Mouse (Mus musculus) layer of hippocampus, adult 2 months (tissue): ENCODE data around the gene Camk2n1. TPM values are rescaled to one million over a fixed set of nuclear protein-coding genes. Genes with fewer than 3 reads are reported as not detected.
"Not testable (repeated sequence)": the region's sequence is repeated elsewhere in the genome, so short reads cannot be mapped to it uniquely, and the experiment has no call there.

Source experiments
- DNase-seq, 2 experiments: peaks; one replicate each; pipeline ENCODE4 v3.0.0; 2022; ENCODE audit warnings: low spot score in 2 of 2
- H3K27ac ChIP-seq: fragments of 200-600 bp; 2 replicates; pipeline ENCODE4 v1.8.1; 2022
- H3K4me3 ChIP-seq: fragments of 200-600 bp; 2 replicates; pipeline ENCODE4 v1.8.1; 2022; ENCODE audit warnings: mild to moderate bottlenecking
- CTCF ChIP-seq: fragments of 200-600 bp; conservative IDR thresholded peaks from 2 replicates; pipeline ENCODE4 v1.8.1; 2022; ENCODE audit warnings: antibody characterized with exemption, mild to moderate bottlenecking, moderate library complexity
- long read RNA-seq, 2 experiments: library from polyadenylated mRNA; stranded (forward); transcript quantifications; one replicate each; pipeline ENCODE4 v2.0.0; 2021; ENCODE audit warnings: borderline mapping rate in 2 of 2
- total RNA-seq, 2 experiments: library from RNA; stranded (reverse); gene quantifications; 2 replicates each; pipeline ENCODE4 v1.2.3; 2021

Camk2n1 gene
- 100 to 1,000 TPM; 378 to 385 TPM for total RNA-seq
- long read RNA-seq, experiment 1, full-length matches to known transcripts: 88 of 115 reads
- long read RNA-seq, experiment 1, partial matches to known transcripts: 0 of 115 reads
- long read RNA-seq, experiment 1, other reads (novel, unspliced or antisense): 27 of 115 reads
- long read RNA-seq, experiment 2, full-length matches to known transcripts: 95 of 131 reads
- long read RNA-seq, experiment 2, partial matches to known transcripts: 25 of 131 reads
- long read RNA-seq, experiment 2, other reads (novel, unspliced or antisense): 11 of 131 reads

DNA sequence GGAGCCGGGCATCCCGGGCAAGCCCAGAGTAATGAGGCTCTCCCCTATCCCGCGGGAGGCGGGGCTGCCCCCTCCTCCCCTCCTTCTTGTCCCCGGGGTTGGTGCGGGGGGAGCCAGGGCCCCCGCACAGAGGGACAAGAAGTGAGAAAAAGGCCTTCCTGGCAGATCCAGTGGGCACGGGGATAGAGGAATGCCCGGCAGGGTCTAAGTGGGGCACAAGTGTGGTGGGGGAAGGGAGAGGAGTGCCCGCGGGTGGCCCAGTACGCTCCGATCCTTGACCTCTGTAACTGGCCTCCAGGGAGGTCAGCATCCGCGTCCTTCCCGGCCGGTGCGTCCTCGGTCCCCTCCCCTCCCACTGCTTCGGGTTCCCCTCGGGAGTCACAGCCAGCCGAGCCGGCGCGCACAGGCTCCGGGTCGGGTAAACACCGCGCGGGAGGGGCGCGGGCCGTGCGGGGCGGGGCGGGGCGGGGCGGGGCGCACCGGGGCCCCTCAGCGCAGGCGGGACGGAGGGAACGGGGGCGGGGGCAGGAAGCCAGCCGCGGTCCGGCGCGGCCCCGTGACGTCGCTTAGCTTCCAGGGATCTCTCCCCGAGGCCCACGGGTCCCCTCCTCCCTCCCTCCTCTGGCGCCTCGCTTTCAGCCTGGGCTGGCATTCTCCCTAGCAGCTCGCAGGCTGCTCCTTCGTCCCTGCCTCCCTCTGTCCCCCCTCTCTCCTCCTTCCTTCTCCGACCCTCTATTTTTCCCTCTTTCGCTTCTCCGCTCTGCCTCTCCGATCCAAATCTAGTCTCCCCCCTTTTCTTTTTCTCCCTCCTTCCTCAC is at the start of gene Camk2n1:
Gene Camk2n1, plus strand, starts transcription at position 562 of the 818 bp plus-strand sequence.
- TF ChIP-seq CTCF: no peak
- peak within 1 kb of the TSS; percentile 99 for H3K27ac ChIP-seq
- H3K4me3 ChIP-seq: peak within 1 kb of the TSS; percentile 96
- peak; percentile 83 to 85 for DNase-seq

DNA sequence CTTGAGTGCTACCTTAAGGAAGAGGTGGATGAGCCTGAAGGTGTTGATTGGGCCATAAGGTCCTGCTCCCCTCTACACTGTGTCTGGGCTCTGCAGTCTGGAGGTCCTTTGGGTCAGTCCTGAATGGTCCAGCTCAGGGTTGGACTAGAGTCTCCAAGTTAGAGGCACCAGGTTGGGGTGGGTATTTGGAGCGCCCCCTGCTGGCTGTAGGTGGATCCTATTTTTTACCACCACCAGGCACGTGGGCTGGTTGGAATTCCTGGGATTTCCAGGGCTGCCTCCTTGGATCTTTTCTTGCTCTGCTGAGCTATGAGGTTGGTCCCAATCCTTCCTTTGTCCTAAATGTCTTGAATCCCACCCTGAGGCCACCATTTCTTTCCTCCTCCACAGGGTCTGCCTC is 49.3 kb upstream of the Camk2n1 start:
- H3K27ac ChIP-seq: no peak overlapping the region
- DNase-seq: no peak
- peak; percentile 88 for TF ChIP-seq CTCF
- no peak overlapping the region for H3K4me3 ChIP-seq

DNA sequence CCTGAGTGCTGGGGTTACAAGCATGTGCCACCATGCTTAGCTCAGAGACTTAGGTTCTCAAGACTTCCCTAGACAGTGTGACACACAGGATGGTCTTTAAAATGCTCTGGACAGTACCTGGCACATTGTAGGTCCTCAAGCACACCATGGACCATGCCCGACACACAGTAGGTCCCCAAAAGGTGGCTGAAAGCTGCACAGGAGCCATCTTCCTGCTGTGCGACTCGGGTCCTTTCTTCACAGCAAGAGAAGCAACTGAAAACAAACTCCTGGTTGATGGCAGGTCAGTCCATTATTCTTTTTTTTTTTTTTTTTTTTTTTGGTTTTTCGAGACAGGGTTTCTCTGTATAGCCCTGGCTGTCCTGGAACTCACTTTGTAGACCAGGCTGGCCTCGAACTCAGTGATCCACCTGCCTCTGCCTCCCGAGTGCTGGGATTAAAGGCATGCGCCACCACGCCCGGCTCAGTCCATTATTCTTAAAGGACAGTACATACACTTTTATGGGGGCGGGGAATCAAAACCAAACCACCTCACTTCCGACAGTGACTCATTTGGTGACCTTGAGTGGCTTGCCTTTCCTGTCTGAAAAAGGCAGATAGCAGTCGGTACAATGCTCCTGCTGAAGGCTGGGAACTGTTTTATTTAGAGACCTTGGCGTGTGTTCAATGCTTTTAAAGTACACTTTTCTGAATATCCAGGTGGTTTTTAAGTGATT is 46.5 kb upstream of the Camk2n1 start:
- DNase-seq: no peak
- no peak for TF ChIP-seq CTCF
- H3K4me3 ChIP-seq: no peak overlapping the region
- H3K27ac ChIP-seq: no peak overlapping the region

DNA sequence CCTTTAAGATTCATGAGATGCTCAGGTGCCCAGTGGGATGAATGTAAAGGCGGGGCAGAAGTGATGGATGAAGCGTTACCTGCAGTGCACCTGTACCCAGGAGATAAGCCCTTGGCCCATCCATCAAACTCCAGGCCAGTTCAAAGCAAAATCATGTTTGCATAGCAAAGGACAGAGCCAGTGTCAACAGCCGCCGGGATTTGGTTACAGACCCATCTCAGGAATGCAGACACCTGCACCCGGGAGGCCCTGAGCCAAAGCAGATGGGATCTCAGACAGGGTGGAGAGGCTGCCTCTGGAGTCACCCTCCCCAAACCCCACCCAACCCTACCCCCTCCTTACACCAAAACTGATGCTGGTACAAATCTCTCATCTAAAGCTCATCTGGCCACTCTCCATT is 43.1 kb upstream of the Camk2n1 start:
- no peak for DNase-seq
- Histone ChIP-seq H3K4me3 (no peak overlapping the region), H3K27ac (no peak overlapping the region)
- no peak for TF ChIP-seq CTCF

DNA sequence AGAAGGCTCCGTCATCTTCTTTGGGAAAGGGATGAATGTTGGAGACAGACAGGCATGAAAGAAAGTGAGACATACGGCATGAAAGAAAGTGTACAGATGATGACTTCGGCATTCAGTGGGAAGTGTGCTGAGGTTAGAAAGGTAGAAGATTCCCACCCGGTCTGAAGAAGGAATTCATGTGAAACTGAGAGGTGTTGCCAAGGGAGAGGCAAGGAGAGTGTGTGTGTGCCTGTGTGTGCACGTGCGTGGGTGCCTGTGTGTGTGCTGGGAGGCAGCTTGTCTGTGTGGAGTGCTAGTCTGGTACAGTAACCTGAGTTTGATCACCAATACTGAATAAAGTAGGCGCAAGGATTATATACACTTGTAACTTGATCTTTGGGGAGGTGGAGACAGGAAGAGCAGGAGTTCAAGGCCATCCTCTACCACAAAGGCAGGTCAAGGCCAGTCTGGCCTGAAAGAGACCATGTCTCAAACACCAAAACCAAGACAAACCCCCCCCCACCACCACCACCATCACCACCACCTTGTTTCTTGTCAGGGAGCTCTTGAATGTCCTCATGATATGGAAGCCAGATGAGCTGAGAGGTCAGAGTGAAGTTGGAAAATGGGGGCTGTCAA is 42.5 kb upstream of the Camk2n1 start:
- no peak for TF ChIP-seq CTCF
- DNase-seq: no peak
- Histone ChIP-seq H3K4me3 (no peak overlapping the region), H3K27ac (no peak overlapping the region)

DNA sequence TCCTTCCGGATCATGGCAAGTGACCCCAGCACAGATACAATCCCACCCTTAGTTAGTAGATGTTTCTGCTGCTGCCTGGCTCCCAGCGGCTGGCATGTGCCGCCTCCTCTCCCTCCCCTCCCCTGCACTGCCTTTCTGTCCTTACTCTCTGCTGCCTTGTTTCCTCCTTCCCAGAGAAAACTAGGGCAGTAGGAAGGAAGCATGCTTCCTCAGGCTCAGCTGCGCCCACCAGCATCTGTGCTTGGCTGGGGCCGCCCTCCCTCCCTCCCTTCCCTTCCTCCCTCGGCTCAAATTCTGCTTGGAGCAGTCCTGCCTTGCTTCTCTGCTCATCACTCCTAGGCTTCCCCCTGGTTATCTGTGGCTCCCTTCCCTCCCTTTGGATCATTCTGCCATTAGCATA is 39.4 kb upstream of the Camk2n1 start:
- Histone ChIP-seq H3K27ac (peak overlapping the region; percentile 75), H3K4me3 (no peak overlapping the region)
- DNase-seq: peak; percentile 35 to 72
- no peak for TF ChIP-seq CTCF

DNA sequence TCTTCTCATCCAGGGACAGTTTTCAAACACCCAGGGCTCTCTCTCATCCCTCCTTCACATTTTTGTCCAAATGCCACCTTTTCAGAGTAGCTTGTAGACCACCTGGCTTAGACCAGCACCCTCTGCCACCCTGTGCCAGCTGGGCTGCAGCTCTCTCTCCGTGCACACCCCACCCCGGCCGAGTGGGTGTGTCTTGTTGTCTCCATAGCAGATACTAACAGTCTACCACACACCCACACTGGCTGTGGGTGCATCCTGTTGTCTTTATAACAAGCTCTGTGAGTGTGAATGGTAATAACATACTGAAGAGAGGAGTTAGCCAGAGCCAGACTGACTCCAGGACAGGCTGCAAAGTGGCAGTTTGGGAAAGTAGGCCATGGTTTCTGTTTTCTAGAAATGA is 38.1 kb upstream of the Camk2n1 start:
- H3K27ac ChIP-seq: peak overlapping the region; percentile 75
- peak; percentile 48 to 50 for DNase-seq

DNA sequence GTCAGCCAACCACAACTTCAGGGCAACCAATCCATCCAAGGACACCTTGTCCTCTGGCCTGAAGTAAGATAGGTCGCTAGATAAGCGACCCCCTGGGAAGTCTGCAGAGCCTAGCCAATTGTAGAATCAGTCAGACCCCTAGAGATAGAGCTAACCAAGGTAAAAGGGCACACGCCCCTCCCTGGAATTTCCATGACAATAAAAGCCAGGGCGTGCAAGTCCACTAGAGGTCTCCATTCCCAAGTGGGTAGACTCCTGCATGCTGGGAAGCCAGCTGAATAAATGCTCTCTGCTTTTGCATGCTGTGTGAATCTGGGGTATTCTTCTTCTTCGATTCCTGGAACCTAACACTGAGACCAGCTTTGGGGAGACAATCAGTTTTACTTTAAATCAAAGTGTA is 37.7 kb upstream of the Camk2n1 start:
- peak overlapping the region; percentile 75; the same call in 1 of the 2 replicates for H3K27ac ChIP-seq
- no peak overlapping the region for H3K4me3 ChIP-seq
- DNase-seq: no peak
- TF ChIP-seq CTCF: peak; percentile 58

More for the DNA sequence above, 38.1 kb upstream of the Camk2n1 start:
- H3K4me3 ChIP-seq: no peak overlapping the region
- no peak for TF ChIP-seq CTCF

DNA sequence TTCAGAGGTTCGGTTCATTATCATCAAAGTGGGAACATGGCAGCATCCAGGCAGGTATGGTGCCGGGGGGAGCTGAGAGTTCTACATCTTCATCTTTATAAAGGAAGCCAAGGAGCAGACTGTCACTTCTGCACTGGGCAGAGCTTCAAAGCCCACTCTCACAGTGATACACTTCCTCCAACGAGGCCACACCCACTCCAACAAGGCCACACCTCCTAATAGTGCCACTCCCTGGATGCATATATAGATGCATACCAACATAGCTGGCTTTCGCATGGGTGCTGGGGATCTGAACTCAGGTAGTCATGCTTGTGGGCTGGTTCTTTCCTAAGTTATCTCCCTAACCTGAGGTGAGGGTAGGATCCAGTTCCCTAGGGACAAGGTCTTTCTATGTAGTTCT is 36.2 kb upstream of the Camk2n1 start:
- no peak for TF ChIP-seq CTCF
- H3K4me3 ChIP-seq: no peak overlapping the region
- H3K27ac ChIP-seq: peak overlapping the region; percentile 36; the same call in 1 of the 2 replicates
- DNase-seq: no peak

DNA sequence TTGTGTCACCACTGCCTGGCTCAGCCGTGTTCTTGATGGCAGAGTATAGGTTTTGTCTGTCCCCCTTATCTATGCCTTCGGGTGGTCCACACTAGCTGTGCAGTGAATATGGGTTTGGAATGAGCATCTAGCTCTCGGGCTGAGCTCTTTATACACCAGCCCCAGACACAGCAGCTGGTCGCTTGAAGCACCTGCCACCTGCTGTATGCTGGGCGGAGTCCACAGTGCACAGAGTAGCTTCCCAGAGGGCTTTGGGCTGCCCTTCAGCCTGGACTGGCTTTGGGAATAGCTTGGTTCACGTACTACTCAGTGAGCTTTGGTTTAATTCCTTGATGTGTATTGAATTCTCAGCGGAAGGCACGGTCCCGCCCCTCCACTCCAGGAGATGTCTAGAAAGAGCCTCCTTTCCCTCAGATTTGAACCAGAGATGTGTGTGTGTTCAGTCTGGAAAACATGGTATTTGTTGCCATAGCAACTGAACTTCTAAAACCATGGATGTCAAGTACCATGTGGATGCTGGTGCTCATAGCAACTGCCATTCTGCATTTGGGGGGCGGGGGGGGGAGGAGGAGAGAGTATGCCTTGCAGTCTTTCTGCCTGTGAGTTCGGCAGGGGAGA is 35.7 kb upstream of the Camk2n1 start:
- no peak for TF ChIP-seq CTCF
- H3K27ac ChIP-seq: peak overlapping the region; percentile 36; the same call in 1 of the 2 replicates
- DNase-seq: no peak
- no peak overlapping the region for H3K4me3 ChIP-seq

DNA sequence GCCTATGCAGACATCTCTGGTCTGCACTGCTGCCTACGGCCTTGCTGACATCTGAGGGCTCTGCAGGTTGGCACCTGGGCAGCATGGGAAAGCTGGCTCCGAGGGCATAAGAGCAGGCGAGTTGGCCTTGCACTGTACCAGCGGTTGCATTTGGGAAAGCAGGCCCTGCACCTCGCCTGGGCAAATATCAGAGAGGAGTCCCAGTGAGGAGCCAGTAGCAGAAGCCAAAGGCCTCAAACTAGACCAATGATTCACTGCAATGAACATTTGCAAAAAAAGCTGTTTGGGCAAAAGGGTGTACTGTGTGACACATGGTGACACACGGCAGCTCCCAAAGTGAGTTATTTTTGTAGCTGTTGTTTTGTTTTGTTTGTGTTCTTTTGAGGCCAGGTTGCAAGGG is 29.1 kb upstream of the Camk2n1 start:
- no peak for DNase-seq
- H3K27ac ChIP-seq: no peak overlapping the region
- no peak overlapping the region for H3K4me3 ChIP-seq
- no peak for TF ChIP-seq CTCF

DNA sequence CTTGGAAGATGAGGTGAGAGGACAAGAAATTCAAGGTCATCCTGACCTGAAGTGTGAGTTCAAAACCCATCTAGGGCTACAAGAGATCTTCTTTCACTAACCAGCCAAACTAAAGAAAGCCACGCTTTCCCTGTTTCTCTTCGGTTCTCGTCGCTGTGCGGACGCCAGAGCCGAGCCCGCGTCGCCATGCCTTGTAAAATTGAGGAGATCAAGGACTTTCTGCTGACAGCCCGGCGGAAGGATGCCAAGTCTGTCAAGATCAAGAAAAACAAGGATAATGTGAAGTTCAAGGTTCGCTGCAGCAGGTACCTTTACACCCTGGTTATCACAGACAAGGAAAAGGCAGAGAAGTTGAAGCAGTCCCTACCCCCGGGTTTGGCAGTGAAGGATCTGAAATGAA is 28.5 kb upstream of the Camk2n1 start:
- DNase-seq, H3K4me3 ChIP-seq, H3K27ac ChIP-seq: not testable (repeated sequence)
